Mouse (Mus musculus) C2C12 (cell line): ENCODE measurements around the gene Psmb3. TPM values are rescaled to one million over a fixed set of nuclear protein-coding genes. Genes with fewer than 3 reads are reported as not detected.

Experiments used
- H3K27me3 ChIP-seq: one replicate; pipeline ENCODE4 v1.6.1; 2011; ENCODE audit not compliant: control insufficient read depth, insufficient read depth, insufficient read length
- H3K36me3 ChIP-seq: one replicate; pipeline ENCODE4 v1.6.1; 2011; ENCODE audit not compliant: control insufficient read depth, insufficient read depth
- H3K4me3 ChIP-seq: one replicate; pipeline ENCODE4 v1.5.1; 2011; ENCODE audit warnings: mild to moderate bottlenecking, control low read depth; ENCODE audit not compliant: poor library complexity, insufficient read depth, severe bottlenecking
- H3K79me2 ChIP-seq: one replicate; pipeline ENCODE4 v1.6.1; 2011; ENCODE audit not compliant: control insufficient read depth, insufficient read depth
- H3K79me3 ChIP-seq: one replicate; pipeline ENCODE4 v1.6.1; 2011; ENCODE audit warnings: low read depth, control low read depth
- H3ac ChIP-seq: one replicate; pipeline ENCODE3; 2011; ENCODE audit warnings: low read depth; ENCODE audit not compliant: control insufficient read depth, insufficient read length
- CEBPB ChIP-seq: IDR thresholded peaks from one replicate; pipeline ENCODE4 v1.6.1; 2011; ENCODE audit warnings: low read depth, mild to moderate bottlenecking, control low read depth, moderate library complexity
- CTCF ChIP-seq: IDR thresholded peaks from one replicate; pipeline ENCODE4 v1.5.1; 2011; ENCODE audit not compliant: control insufficient read depth, insufficient read depth, insufficient read length
- FOSL1 ChIP-seq: IDR thresholded peaks from one replicate; pipeline ENCODE4 v1.8.0; 2011; ENCODE audit warnings: mild to moderate bottlenecking, low read length; ENCODE audit not compliant: poor library complexity, insufficient read depth, severe bottlenecking
- MAX ChIP-seq: IDR thresholded peaks from one replicate; pipeline ENCODE4 v1.6.1; 2011; ENCODE audit warnings: mild to moderate bottlenecking, control low read depth
- MYOD1 ChIP-seq: IDR thresholded peaks from one replicate; pipeline ENCODE4 v1.6.1; 2011; ENCODE audit warnings: low read depth; ENCODE audit not compliant: control insufficient read depth, insufficient read length
- MYOG ChIP-seq: IDR thresholded peaks from one replicate; pipeline ENCODE4 v1.6.1; 2011; ENCODE audit not compliant: control insufficient read depth, insufficient read length; ENCODE audit errors: extremely low read depth
- USF1 ChIP-seq: IDR thresholded peaks from one replicate; pipeline ENCODE4 v1.6.1; 2011; ENCODE audit warnings: low read depth, mild to moderate bottlenecking, control low read depth, moderate library complexity
- polyA plus RNA-seq: library from polyadenylated mRNA; unstranded; fragments of >200 nt; fragmentation: generic; extraction: Trizol; gene quantifications from one replicate; pipeline ENCODE4 v1.2.1, GENCODE M21; 2012; ENCODE audit warnings: missing spikeins

Gene Psmb3
- polyA plus RNA-seq, 1 experiment = 690 TPM

DNA sequence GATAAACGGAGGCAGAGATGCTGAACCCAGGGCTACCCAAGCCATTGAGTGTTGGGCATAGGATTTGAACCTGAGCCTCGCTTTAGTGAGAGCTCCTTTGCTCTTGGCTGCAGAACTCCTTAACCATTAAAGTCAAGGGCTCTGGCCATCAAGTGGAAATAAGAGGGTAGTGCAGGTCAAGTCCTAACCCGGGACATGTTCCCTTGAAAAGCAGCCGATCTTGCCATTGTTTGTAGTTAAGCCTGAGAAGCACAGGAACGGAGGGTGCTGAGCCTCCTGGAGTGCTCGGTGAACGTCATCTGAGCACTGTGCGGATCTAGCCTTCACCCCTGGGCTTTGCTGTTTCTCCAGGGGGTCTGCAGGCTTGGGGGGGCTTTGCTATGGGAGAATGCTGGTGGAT lies 25.4 kb upstream of the Psmb3 start:
- H3K36me3 ChIP-seq = peaks cover 55% of the 10 kb centered on the region
- no peak overlapping the region for H3ac ChIP-seq
- TF ChIP-seq CTCF = no peak
- TF ChIP-seq CEBPB = no peak
- no peak for TF ChIP-seq MAX
- no peaks in the 10 kb centered on the region for H3K79me3 ChIP-seq
- H3K27me3 ChIP-seq = no peaks in the 10 kb centered on the region
- H3K79me2 ChIP-seq = no peaks in the 10 kb centered on the region
- H3K4me3 ChIP-seq = no peak overlapping the region

DNA sequence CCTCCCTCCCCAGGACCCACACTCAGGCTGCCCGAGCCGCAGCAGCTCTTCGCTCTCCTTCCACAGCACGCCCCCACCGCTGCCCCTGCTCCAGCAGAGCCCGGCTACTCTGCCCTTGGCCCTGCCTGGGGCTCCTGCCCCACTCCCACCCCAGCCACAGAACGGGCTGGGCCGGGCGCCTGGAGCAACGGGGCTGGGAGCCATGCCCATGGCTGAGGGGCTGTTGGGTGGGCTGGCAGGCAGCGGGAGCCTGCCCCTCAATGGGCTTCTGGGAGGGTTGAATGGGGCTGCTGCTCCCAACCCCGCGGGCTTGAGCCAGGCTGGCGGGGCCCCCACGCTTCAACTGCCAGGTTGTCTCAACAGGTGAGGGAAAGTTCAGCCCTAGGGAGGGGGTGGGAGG lies 24.9 kb upstream of the Psmb3 start:
- Histone ChIP-seq H3ac (no peak overlapping the region), H3K4me3 (no peak overlapping the region), H3K27me3 (no peaks in the 10 kb centered on the region), H3K79me2 (no peaks in the 10 kb centered on the region), H3K79me3 (no peaks in the 10 kb centered on the region), H3K36me3 (peaks cover 51% of the 10 kb centered on the region)
- TF ChIP-seq CTCF (no peak), USF1 (no peak), MAX (no peak), MYOD1 (no peak), CEBPB (no peak), FOSL1 (no peak), MYOG (no peak)

DNA sequence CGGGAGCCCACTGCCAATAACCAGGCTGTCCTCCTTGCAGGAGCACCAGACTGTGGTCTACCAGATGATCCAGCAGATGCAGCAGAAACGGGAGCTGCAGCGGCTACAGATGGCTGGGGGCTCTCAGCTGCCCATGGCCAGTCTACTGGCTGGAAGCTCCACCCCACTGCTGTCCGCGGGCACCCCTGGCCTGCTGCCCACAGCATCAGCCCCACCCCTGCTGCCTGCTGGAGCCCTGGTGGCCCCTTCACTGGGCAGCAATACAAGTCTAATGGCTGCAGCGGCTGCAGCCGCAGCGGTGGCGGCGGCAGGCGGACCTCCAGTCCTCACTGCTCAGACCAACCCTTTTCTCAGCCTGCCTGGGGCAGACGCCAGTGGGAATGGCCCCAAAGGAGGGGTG lies 22.8 kb upstream of the Psmb3 start:
- no peaks in the 10 kb centered on the region for H3K27me3 ChIP-seq
- no peak overlapping the region for H3K4me3 ChIP-seq
- no peak for TF ChIP-seq FOSL1
- TF ChIP-seq USF1 = no peak
- no peak for TF ChIP-seq MYOD1
- no peak for TF ChIP-seq MYOG
- TF ChIP-seq CEBPB = no peak
- no peaks in the 10 kb centered on the region for H3K79me3 ChIP-seq
- peaks cover 38% of the 10 kb centered on the region for H3K36me3 ChIP-seq
- H3ac ChIP-seq = no peak overlapping the region
- no peaks in the 10 kb centered on the region for H3K79me2 ChIP-seq

DNA sequence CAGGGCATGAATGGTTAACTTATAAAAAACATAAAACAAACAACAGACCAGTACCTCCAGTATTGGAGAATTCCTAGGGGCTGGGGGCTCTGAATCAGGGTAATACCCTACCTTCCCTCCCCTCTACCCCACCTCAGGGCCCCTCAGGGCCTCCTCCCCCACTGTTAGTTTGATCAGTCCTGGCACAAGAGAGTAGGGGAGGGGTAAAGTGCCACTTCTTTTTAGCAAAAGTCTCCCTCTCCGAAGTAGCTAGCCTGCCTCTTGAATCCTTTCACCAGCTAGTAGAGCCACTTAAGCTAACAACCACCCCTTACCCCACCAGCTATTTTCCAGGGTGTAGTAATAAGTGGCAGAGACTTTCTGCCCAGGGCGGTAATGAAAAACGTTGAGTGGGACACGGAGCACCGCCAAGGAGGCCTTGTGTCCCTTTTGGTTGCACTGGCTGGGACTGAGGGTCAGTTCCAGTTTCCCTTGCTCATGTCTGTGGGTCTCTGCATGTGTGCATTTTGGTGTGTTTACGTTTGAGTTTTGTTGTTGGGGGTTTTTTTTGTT lies 20.6 kb upstream of the Psmb3 start:
- TF ChIP-seq CTCF (no peak), MYOD1 (no peak), CEBPB (no peak)
- Histone ChIP-seq H3ac (no peak overlapping the region), H3K36me3 (peaks cover 32% of the 10 kb centered on the region), H3K79me2 (peaks cover 16% of the 10 kb centered on the region), H3K27me3 (no peaks in the 10 kb centered on the region), H3K4me3 (no peak overlapping the region), H3K79me3 (peaks cover 4% of the 10 kb centered on the region)

GRCm38 (mm10) chr11:97684063-97684680 lies 19.0 kb upstream of the Psmb3 start:
- Histone ChIP-seq H3K4me3 (no peak overlapping the region), H3K27me3 (no peaks in the 10 kb centered on the region), H3K79me3 (peaks cover 7% of the 10 kb centered on the region), H3K79me2 (peaks cover 27% of the 10 kb centered on the region), H3K36me3 (peaks cover 41% of the 10 kb centered on the region), H3ac (no peak overlapping the region)
- no peak for TF ChIP-seq CTCF
- TF ChIP-seq MAX = no peak
- no peak for TF ChIP-seq MYOG
- no peak for TF ChIP-seq MYOD1

- Histone ChIP-seq H3K4me3 (no peak overlapping the region), H3ac (no peak overlapping the region), H3K79me2 (peaks cover 32% of the 10 kb centered on the region), H3K79me3 (peaks cover 11% of the 10 kb centered on the region), H3K27me3 (no peaks in the 10 kb centered on the region), H3K36me3 (peaks cover 39% of the 10 kb centered on the region)
- TF ChIP-seq CEBPB (no peak), MAX (no peak), FOSL1 (no peak), CTCF (no peak), MYOD1 (no peak), USF1 (no peak), MYOG (no peak)
These were observed 18.4 kb upstream of the Psmb3 start for GRCm38 (mm10) chr11:97684766-97685165.
